Mouse (Mus musculus) gastrocnemius, postnatal 25 days (tissue): Measurements from ENCODE around the gene Cemip. TPM values are rescaled to one million over a fixed set of nuclear protein-coding genes. Genes with fewer than 3 reads are reported as not detected.
A peak's percentile ranks its signal among the peaks of the same experiment; 100 is the strongest.
"Not testable (repeated sequence)": the region's sequence is repeated elsewhere in the genome, so short reads cannot be mapped to it uniquely, and the experiment has no call there.

Source experiments
- DNase-seq: peaks from one replicate; pipeline ENCODE4 v3.0.0; 2022
- long read RNA-seq, 2 experiments: library from polyadenylated mRNA; stranded (forward); transcript quantifications; one replicate each; pipeline ENCODE4 v2.0.0; 2021
- total RNA-seq, 2 experiments: library from RNA; stranded (reverse); gene quantifications; 1 replicate in 1 of 2; 2 replicates in 1 of 2; pipeline ENCODE4 v1.2.3; 2021

Cemip gene
- total RNA-seq: not detected
- long read RNA-seq, experiment 1: 0 reads
- long read RNA-seq, experiment 2: 0 reads

DNA sequence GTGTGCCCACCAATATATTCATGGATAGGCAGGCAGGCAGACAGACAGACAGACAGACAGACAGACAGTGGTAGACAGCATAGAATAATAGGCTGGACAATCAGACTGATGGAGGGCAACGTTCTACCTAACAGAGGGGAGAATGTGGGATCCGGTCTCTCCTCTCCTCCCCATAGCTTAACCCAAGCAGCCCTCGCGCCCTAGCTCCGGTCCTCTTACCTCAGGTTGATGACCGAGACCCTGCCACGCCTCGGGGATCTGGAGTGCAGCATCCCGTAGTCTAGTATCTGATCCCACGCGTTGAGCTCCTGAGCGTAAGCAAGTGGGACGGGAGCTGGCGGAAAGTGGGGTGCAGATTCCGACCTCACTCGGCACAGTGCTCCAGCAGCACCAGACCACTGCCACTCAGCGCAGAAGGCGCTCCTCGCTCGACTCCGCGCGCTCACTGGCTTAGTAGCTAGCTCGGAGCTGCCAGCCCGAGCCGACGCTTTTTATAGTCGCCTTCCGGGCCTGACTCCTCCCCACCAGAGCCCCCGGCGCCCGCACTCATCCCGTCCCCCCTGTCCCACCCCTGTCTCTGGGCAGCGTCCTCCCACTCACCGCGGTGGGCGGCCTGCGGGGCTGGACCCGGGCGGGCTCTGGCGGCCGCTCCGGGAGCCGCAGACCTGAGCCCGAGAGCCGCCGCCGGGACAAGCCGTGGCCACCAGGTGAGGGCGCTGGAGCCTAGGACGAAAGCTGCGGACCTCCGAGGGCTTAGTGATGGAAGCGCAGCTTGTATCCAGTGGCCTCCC lies at the start of gene Cemip:
Cemip (minus strand) TSS at position 464 of the 791 bp plus-strand sequence.
- peak; percentile 53 for DNase-seq

DNA sequence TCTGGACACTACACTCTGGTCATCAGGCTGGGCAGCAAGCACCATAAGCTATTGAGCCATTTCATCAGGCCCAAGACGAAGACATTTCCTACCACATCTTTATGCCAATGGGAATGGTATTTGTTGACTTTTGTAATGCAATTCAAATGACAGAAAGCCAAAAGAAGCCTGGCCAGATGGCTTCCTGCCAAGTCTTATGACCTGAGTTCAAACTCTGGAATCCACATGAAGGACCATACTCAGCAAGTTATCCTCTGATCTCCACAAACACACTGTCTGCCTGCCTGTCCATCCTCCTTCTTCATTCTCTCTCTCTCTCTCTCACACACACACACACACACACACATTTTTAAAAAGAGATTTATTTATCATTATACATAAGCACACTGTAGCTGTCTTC lies 46.4 kb upstream of the Cemip start:
- no peak for DNase-seq

DNA sequence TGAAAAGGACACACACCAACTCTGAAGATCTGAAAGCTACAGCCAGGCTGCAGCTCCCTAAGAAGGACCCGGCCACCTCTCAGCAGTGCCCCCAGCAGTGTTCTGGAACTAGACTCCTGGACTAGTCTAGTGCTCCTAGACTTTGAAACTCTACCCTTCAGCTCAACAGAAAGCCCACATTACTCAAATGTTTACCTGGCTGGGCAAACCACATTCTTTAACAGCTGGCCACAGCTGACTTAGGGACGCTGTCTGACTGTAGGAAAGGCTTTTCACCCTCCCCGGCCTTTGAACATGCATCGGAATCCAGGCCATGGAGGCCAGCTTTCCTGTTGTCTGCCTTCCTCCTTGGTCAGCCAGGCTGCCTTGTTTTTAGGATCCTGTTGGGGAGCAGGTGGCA lies 45.4 kb upstream of the Cemip start:
- DNase-seq: no peak

DNA sequence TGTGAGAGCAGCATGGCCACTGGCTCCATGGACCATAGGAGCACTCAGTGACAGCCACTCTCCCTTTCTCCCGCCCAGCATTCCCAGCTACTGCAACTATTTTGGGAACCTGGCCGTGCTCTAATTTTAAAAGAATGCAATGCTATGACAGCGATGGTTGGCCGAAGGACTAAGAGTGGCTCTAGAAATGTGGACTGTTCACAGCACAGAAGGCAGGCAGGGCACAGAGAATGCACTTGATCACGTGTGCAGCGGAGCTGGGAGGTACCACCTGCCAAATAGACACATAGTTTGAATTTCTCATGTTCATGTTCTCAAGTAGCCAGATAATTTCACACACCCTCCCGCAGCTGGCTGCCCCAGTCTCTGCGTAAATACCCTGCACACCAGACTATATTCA lies 42.4 kb upstream of the Cemip start:
- DNase-seq: peak; percentile 11

DNA sequence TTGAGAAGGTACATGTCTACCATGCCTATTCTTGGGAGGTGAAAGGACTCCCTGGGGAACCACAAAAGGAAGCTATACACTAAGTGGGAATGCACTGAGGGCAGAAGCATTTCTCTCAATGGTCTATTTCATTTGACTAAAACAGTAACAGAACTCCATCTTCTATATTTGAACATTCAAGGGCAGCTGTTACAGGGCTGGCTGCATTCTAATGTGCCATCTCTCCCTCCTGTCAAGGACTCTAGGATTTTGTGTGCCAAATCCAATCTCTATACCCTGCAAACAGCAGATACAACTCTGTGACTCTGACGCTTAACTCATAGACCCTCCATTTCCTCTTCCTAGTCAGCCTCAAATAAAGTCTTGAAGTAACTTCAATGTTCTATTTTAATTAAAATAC lies 39.4 kb upstream of the Cemip start:
- no peak for DNase-seq

DNA sequence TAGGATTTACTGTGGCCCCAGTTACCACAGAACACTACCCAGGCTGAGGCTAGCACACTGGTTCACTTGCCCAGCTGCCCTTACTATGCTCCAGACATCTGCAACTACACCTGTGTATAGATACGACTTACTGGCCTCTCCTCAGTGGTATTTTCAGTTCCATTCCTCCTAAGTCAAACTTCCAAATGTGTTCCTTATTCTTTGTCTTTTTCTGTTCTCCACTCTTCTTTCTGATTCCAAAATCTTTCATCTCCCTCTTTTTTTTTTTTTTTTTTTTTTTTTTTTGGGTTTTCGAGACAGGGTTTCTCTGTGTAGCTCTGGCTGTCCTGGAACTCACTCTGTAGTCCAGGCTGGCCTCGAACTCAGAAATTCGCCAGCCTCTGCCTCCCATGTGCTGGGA lies 37.3 kb upstream of the Cemip start:
- not testable (repeated sequence) for DNase-seq

DNA sequence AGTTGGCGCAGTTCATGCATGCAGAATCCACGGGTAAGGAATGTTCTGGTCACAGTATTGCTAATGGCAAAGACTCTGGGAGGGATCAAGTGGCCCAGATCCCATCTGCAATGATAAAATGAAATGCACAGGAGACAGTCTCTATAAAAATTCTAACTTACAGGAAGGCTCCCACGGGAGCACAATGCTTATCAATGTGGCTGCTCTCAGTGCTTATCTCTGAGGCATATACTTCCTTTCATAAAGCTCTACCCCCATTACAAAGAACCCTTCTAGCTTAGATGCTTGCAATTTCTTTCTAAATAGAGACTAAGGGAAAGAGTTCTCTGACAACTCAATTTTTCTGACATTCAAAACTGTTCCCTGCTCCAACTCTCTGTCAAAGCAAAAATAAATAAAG lies 35.5 kb upstream of the Cemip start:
- no peak for DNase-seq

DNA sequence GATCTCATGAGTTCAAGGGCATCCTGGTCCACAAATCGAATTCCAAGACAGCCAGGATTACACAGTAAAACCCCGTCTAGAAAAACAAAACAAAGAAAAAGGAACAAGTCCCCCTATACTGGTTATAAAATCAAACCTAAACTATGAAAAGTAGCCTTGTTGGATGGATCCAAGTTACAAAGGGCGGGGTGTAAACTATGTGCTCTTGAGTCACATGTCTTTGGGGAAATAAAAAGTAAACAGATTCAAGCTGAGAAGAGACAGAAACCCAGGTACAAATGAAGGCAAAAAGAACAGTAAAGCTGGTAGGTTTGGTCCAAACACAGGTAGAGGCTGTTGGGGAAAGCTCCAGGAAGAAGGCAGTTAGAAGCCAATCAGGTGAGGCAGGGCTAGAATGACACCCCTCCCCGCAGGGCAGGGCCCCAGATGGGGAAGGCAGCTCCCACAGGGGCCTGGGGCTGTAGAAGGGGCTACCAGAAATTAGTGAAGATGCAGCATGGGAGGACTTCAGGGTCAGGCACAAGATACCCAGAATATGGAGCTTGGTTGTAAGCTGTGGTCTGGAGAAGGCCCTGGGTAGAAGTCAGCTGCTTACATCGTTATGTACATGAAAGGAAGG lies 33.9 kb upstream of the Cemip start:
- no peak for DNase-seq

DNA sequence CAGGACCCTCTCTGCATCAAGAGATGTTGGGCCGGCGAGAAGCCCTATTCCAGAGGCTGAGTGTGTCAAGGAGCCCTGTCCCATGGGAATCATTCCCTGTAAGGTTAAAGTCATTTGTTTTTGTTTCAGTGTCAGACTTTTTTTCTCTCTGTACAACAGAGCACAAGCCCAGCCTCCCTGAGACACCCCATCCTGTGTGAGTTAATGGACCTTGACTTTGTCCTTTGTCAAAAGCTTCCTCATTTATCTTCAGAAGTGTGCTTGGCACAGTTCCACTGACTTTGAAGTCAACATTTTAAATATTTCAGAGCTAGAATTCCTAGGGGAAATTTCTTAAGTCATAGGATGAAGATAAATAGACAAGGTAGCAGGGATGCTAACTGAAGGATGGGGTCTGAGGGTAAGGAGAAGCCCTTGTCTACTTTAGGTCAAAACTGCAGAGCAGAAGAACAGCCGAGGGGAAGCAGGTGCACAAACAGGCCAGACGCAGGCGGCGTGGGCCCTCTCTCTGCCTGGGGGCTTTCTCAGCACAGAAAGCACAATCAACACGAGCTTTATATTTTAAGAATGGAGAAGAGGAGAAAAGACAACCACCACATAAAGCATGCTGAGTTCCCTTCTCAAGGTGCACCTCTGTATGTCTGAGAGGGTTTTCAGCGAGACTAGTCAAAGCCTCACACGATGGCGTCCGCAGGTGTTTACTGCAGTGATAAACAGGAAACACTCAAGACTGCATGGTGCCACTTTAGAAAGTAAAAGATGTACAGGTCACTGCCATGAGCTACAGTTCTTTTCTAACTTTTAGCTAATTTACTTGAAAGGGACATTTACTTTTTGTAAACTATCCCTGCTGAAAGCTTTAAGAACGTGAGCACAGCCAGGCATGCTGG lies 33.2 kb upstream of the Cemip start:
- no peak for DNase-seq

DNA sequence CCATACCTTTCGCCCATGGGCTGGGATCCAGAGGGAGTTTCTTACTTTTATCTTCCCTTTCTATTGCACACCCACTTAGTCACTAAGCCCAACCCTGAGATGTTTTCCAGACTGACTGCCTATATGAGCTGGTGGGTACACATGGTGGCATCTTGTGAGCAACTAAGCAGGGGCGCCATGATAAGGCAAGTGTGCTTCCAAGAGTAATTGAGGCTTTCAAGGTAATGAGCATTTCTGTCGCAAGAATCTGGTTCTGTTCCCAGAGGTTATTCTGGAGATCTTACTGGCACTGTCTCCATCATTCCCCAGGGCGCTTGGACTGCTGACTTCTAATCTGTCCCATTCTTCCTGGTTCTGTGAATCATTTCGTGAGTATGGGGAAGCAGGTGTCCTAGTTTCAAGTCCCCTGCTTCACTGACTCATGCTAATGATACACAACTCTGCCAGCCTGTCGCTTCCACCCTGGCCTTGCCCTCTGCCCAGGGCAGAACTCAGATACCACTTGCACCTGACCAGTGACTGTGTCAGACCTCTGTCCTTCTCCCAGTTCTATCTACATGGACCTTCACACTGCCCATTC lies 31.3 kb upstream of the Cemip start:
- DNase-seq: no peak

DNA sequence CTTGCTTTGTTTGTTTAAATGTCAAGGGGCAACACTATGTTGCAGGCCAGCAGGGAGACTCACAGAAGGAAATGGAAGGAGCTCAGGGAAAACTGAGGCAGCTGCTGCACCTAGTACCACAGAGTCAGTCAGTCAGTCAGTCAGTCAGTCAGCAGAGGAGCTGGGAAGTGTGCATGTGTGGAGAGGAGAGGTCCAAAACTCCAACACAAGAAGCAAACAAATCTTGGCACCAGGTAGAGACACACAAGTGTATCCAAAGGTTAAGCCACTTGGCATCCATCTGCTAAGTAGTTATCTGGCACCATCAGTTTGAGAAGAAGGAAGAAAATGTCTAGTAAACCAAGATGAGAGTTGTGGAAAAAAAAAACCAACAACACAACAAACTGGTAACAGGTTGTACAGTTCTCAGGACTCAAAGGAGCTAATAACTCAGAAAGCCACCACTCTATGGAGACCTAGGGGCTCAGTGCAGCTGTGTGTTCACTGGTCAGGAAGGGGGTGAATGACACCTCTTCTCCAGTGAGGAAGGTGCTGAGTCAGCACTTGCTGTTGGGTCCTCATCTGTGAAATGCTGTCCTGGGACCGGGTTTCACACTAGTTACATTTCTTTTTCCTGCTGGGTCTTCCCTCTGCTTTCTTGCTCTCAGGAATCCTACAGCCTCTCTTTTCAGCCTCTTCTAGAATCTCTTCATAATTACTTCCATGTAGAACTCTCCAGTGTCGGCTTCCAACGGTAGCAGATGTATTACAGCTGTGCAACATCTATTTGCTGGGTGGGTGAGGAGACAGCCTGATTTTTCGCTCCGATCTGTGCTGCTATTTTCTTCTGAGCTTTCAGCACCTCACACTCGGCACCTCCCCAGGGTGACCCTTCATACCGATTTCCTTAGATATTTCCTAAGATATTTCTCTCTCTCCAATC lies 30.6 kb upstream of the Cemip start:
- no peak for DNase-seq

DNA sequence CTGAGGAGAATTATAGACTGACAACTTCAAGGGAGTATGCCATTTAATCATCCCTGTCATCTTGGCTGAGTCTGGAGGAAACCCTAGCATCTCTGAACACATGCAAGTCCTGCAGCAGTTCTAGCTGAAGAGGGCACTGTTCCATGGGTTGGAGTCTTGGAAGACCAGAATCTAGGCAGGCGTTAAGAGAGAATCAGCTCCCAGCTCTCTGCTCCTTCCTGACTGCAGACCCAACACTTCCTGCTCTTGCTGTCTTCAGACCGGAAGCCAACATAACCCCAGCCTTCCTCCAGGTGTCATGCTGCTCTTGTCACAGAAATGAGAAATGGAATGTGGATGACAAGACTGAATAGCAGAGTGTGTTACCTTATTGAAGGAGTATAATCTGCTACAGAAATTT lies 29.1 kb upstream of the Cemip start:
- DNase-seq: no peak

DNA sequence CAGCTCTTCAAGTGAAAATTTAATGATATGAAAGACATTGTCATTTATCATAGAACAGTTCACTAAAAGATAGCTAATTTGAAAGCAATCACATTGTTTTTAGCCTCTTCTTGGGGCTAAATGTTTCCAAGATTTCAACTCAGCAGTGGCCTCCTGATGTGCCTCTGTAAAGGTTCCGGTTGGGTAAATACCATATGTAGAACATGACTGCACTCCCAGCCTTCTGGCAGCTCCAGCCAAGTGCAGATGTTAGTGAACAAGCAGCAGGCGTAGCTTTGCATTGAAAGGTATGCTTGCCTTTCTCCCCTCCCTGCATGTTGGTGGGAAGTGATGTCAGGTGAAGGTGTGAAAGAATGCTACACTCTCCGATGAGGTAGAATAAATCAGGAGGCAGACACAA lies 28.5 kb upstream of the Cemip start:
- no peak for DNase-seq

DNA sequence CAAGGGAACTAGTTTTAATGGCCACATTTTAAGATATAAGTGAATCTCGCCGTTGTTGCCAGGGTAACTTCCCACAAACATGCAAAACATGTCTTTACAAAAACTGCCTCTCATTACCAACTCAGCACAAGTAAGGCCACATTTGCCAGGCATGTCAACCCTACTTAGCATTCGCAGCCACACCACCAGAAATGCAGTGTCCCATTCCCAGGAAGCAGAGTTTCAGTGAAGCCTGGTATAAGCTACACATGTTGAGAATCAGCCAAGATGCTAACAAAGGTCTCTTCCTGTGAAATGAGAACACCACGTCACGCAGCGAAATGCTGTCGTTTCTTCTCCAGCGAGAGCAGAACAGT lies 26.7 kb upstream of the Cemip start:
- DNase-seq: no peak

DNA sequence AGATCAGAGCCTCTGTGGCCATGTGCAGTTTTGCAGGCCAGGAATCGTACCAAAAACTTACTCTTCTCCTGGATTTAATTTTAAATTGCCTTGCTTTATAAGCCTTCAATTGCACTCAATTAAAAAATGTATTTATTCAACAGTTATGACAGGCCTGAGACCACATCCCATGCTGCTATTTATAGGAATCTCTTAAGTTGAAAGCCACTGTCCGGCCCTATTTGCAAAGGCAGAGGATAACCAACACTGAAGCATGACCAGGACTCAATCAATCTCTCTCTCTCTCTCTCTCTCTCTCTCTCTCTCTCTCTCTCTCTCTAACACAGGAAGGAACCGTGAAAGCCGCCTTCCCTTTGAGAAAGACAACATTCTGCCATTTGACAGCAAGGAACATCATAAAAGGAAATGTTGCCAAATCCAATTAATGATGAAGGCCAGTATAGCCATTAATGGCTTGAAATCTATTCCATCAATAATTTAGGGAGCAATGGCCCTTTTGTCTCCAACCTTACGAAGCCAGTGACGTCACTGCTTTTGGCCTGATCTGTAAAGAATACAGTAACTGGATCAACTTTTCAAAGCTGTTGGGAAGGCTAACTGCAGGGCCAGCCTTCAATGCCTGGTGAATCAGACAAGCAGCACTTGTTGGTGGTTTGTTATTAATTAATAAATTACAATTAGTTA lies 26.2 kb upstream of the Cemip start:
- DNase-seq: no peak

DNA sequence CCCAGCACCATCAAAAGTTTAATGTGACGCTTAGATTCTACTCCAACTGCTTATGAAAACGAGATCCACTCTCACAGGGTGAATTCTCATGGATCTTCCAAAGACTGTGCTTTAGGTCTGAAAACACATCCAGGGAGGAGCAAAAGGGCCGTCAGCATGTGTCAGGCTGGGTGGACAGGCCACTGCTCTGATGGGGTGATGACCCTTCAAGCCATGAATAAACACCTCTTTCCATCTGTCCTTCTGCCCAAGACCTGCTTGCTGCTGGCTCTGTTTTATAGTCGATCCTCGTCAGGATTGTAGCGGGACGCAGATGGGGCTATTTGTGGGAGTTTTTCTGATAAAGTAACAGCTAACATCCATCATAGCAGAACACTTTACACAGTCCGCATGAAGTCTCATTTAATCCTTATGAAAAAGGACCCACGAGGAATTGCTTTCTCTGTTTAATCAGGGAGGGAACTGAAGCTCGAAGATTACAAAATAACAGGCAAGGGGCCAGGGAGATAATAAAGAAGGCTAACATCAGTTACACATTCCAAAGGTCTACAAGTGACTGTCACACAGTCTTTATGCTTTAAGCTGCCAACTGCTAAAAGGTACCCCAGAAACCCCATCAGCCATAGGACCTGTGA lies 25.5 kb upstream of the Cemip start:
- no peak for DNase-seq

DNA sequence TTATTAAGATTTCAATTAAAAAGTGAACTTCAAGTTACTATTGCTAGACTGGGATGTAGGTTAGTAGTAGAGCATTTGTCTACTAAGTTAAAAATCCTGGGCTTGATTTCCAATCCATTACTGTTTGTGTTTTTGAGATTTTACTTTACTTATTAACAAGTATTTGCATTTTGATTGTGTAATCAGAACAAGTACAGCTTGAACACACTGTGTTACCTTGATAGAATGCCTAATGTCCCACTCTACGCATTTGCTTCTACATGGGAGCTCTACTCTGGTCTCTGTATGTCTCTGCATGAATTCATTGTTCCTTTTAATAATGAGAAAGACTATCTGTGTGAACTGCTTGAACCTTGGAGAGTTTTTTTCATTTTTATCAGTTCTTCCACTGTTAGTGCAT lies 20.6 kb upstream of the Cemip start:
- DNase-seq: no peak

DNA sequence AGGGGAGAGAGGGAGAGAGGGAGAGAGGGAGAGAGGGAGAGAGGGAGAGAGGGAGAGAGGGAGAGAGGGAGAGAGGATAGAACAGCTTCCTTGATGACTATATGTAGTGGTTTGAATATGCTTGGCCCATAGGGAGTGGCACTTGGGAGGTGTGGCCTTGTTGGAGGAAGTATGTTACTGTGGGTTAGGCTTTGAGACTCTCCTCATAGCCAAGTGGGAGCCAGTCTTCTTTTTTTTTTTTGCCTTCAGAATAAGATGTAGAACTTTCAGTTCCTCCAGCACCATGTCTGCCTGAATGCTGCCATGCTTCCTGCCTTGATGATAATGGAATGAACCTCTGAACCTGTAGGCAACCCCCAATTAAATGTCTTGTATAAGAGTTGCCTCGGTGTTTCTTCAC lies 16.3 kb upstream of the Cemip start:
- no peak for DNase-seq

DNA sequence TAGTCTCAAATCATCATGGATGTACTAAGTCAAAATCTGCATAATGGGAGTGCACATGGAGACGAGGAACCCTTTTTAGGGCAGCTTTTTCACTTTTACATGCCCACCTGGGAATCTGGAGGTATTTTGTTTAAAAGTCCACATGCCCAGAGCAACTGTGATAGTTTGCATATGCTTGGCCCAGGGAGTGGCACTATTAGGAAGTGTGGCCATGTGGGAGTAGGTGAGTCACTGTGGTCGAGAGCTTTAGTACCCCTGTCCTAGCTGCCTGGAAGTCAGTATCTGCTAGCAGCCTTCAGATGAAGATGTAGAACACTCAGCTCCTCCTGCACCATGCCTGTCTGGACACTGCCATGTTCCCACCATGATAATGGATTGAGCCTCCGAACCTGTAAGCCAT lies 14.4 kb upstream of the Cemip start:
- no peak for DNase-seq

DNA sequence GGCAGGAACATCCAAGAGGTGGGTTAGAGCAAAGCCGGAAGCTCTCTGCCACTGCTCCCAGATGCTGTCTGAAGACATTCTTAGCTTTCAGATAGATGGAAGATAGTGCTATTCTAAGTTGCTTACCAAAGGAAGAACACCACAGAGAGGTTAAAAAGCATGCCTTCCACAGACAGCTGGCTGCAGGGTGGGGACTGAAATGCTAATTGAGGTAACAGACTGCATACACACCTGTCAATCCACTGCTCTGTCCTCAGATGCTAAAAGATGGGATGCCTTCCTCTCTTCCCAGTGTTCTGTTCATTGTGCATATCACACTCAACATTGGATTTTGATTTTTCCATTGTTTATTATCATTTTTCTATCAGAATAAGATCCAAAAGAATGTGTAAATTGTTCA lies 11.8 kb upstream of the Cemip start:
- DNase-seq: no peak

DNA sequence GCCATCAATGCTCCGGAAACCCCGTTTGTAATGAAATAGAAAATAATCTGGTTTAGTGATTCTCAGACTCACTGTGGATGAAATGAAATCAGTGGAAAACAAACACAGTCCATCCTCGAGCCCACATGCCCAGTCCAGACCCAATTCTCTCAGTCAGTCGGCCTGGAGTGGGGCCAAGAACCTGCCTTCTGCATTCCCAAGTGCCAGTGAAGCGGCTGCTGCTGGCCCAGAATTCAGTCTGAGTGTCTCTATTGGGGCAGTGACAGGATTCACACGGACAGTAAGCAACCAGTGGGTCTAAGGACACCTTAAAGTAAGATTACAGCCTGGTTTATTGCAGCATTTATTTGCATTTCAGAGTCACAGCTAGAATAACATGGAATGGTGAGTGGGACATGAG lies 10.2 kb upstream of the Cemip start:
- no peak for DNase-seq
